In the genomic region with DNA sequence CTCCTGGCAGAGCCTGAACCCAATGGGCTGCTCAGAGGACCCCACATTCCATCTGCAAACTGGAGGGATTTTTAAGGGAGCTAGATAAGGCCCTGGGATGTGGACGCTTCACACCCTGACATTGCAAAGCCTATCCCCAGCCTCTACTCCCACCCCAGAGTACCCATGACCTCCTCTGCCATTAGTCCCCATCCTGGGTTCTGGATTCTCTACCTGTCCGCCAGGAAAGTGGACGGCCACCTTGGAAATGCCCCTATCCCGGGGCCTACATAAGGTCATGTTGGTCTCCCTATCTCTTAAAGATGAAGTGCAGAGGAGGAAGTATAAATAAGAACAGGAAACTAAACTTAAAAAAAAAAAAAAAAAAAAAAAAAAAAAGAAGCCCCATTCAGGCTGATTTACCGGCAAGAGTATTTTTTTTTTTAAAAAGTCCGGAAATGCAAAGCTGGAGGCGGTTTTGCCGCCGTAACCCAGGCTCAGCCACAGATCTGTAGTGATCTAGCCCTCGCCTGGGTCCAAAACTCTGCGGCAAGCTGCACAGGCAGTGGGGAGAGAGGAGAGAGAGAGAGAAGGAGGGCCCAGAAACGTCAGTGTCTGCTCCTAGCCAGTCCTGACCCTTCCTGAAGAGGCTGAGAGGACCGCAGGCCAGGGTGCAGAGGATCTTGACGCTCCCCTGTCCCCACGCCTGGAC, we compare ENCODE assay signal across 8 mouse cellular contexts. TPM values are rescaled to one million over a fixed set of nuclear protein-coding genes. Genes with fewer than 3 reads are reported as not detected.
DNase-seq lines count a peak whose midpoint lies in the region; ATAC-seq lines count a peak whose summit lies in the region.

No protein-coding gene starts in this region.

- 25% methylated on average over 15 of the region's 15 CpGs for WGBS in forebrain, embryonic 12.5 days
- WGBS in limb, embryonic 11.5 days = 25% methylated on average over 15 of the region's 15 CpGs
- 19% methylated on average over 15 of the region's 15 CpGs for WGBS in midbrain, embryonic 10.5 days

- H3K27me3 ChIP-seq in forebrain, embryonic 12.5 days = peaks cover 46% of the 10 kb centered on the region
- H3K27me3 ChIP-seq in limb, embryonic 11.5 days (ENCODE audit: control insufficient read depth, insufficient read depth, low read length) = peaks cover 10% of the 10 kb centered on the region
- H3K27me3 ChIP-seq in midbrain, embryonic 10.5 days (ENCODE audit: low read depth, poor library complexity, severe bottlenecking) = peaks cover 68% of the 10 kb centered on the region

- ATAC-seq in forebrain, embryonic 12.5 days (ENCODE audit: low FRiP score) = peak; percentile 45
- peak; percentile 33; the same call in 1 of the 2 replicates for ATAC-seq in limb, embryonic 11.5 days (ENCODE audit: insufficient number of reproducible peaks, low FRiP score, low TSS enrichment, low read depth)

- no peaks in the 10 kb centered on the region for H3K36me3 ChIP-seq in forebrain, embryonic 12.5 days (replicated peaks)
- no peaks in the 10 kb centered on the region for H3K36me3 ChIP-seq in limb, embryonic 11.5 days (ENCODE audit: control insufficient read depth, insufficient read depth, low read length)
- H3K36me3 ChIP-seq in midbrain, embryonic 10.5 days = no peaks in the 10 kb centered on the region

- no peak overlapping the region for H3K27ac ChIP-seq in forebrain, embryonic 12.5 days
- H3K27ac ChIP-seq in limb, embryonic 11.5 days (replicated peaks; ENCODE audit: low read depth, low read length) = no peak overlapping the region
- peak overlapping the region; percentile 80; the same call in 1 of the 2 replicates for H3K27ac ChIP-seq in midbrain, embryonic 10.5 days (replicated peaks)

- peak overlapping the region; percentile 85 for H3K4me2 ChIP-seq in forebrain, embryonic 12.5 days
- H3K4me2 ChIP-seq in limb, embryonic 11.5 days (ENCODE audit: low read depth, severe bottlenecking) = peak overlapping the region; percentile 64

- H3K9me3 ChIP-seq in forebrain, embryonic 12.5 days = no peaks in the 10 kb centered on the region
- H3K9me3 ChIP-seq in limb, embryonic 11.5 days (ENCODE audit: control insufficient read depth, low read length) = no peaks in the 10 kb centered on the region
- H3K9me3 ChIP-seq in midbrain, embryonic 10.5 days (replicated peaks) = no peaks in the 10 kb centered on the region

- peak overlapping the region; percentile 48 for H3K4me3 ChIP-seq in forebrain, embryonic 12.5 days (replicated peaks)
- peak overlapping the region; percentile 39 for H3K4me3 ChIP-seq in limb, embryonic 11.5 days (ENCODE audit: low read depth, low read length)
- peak overlapping the region; percentile 62 for H3K4me3 ChIP-seq in midbrain, embryonic 10.5 days

- peak; percentile 14 for DNase-seq in urinary bladder, postnatal 14 days (ENCODE audit: low spot score)
- DNase-seq in urinary bladder, postnatal 4 days (ENCODE audit: low spot score in 2 of 2) = no peak
- DNase-seq in limb, embryonic 11.5 days (ENCODE audit: low spot score) = no peak
- no peak for DNase-seq in midbrain, embryonic 10.5 days (ENCODE audit: low spot score)
- DNase-seq in thymus, postnatal 0 days (ENCODE audit: low spot score) = peak; percentile 79
- DNase-seq in right cerebral cortex, postnatal 25 days = no peak
- no peak for DNase-seq in right cerebral cortex, adult 2 months (ENCODE audit: low spot score in 2 of 2)

- H3K4me1 ChIP-seq in forebrain, embryonic 12.5 days = peaks cover 13% of the 10 kb centered on the region
- H3K4me1 ChIP-seq in limb, embryonic 11.5 days (ENCODE audit: control insufficient read depth, insufficient read depth, low read length) = no peaks in the 10 kb centered on the region
- H3K4me1 ChIP-seq in midbrain, embryonic 10.5 days = peaks cover 20% of the 10 kb centered on the region

- peak overlapping the region; percentile 57; the same call in 1 of the 2 replicates for H3K9ac ChIP-seq in forebrain, embryonic 12.5 days
- peak overlapping the region; percentile 64; the same call in 1 of the 2 replicates for H3K9ac ChIP-seq in limb, embryonic 11.5 days (ENCODE audit: low read length)

RNA-seq across cellular contexts. Expression of a gene that starts 4.7 kb away (rescaled TPM):
- polyA plus RNA-seq in forebrain, embryonic 12.5 days (2016; fragmentation: Nextera tagmentation; extraction: Ambion mirVana) = 9.4 and 10.4 TPM in 2 replicates
- 2.7 and 2.9 TPM in 2 replicates for polyA plus RNA-seq in limb, embryonic 11.5 days (2014; fragmentation: Nextera tagmentation; extraction: Ambion mirVana)
- 7.9 and 11.2 TPM in 2 replicates for polyA plus RNA-seq in midbrain, embryonic 10.5 days (2016; fragmentation: Nextera tagmentation; extraction: Ambion mirVana)
- polyA plus RNA-seq in thymus, postnatal 0 days (2015; fragmentation: Nextera tagmentation; extraction: Ambion mirVana) = 27.5 and 31.2 TPM in 2 replicates

RNA-seq across cellular contexts. Expression of a gene that starts 40.2 kb away (rescaled TPM):
- 39.4 and 41.0 TPM in 2 replicates for polyA plus RNA-seq in forebrain, embryonic 12.5 days (2016; fragmentation: Nextera tagmentation; extraction: Ambion mirVana)
- polyA plus RNA-seq in limb, embryonic 11.5 days (2014; fragmentation: Nextera tagmentation; extraction: Ambion mirVana) = 24.6 and 26.2 TPM in 2 replicates
- polyA plus RNA-seq in midbrain, embryonic 10.5 days (2016; fragmentation: Nextera tagmentation; extraction: Ambion mirVana) = 38.7 and 44.3 TPM in 2 replicates
- 11.5 and 11.7 TPM in 2 replicates for polyA plus RNA-seq in thymus, postnatal 0 days (2015; fragmentation: Nextera tagmentation; extraction: Ambion mirVana)

Comparison
In these comparisons a context has a peak if more than half of its experiments do, and no peak if none do; other contexts are left out.
1. DNase-seq: peak in urinary bladder, postnatal 14 days (single experiment) and thymus, postnatal 0 days (single experiment); none in urinary bladder, postnatal 4 days (0 of 2), limb, embryonic 11.5 days (single experiment), midbrain, embryonic 10.5 days (single experiment), right cerebral cortex, postnatal 25 days (single experiment) and right cerebral cortex, adult 2 months (0 of 2).
2. Peak in every context shown above with its lines, with median percentiles within 50 percentile points of each other: H3K4me3 ChIP-seq.